Mouse (Mus musculus): Measurements from ENCODE around the gene Rabgap1l.

DNA sequence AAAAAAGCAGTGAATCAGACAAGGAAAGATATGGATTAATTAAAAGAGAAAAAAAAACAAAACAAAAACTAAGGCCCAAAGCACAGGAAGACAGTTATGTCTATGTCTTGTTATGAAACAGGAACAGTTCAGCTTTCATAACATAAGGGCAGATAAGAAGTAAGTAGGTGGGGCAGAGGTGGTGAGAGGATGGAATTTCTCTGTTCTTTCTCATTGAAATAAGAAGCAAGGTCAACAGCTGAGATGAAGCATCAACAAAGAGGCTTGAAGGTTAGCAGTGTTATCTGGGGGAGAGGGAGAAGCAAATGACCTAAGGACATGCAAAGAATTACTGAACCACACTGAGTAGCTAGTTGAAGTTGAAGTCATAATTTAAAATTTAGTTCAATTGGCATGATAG is 19.4 kb upstream of the Rabgap1l start:
- TF ChIP-seq CTCF (IDR thresholded peaks at IDR 0.05; ENCODE audit: borderline replicate concordance, extremely low read depth, insufficient read depth, insufficient read length) (no peak), POLR2A (IDR thresholded peaks at IDR 0.05; ENCODE audit: borderline replicate concordance, extremely low read depth, insufficient read depth, insufficient read length, poor library complexity, severe bottlenecking) (no peak)

All from brain, embryonic 14.5 days (tissue).